Mouse (Mus musculus) kidney, embryonic 16.5 days (tissue): Measurements from ENCODE around the gene Tyms. TPM values are rescaled to one million over a fixed set of nuclear protein-coding genes. Genes with fewer than 3 reads are reported as not detected.

Experiments
- ATAC-seq: fragments of 200-750 bp; cut with Nextera tagmentation; 2 replicates; pipeline ENCODE4 v1.8.0; 2017; ENCODE audit warnings: moderate TSS enrichment; ENCODE audit not compliant: low FRiP score, low TSS enrichment
- H3K27ac ChIP-seq: fragments of 300-500 bp; sonication (generic); 2 replicates; pipeline ENCODE4 v1.5.1; 2014; ENCODE audit warnings: low read length
- H3K27me3 ChIP-seq: fragments of 300-500 bp; sonication (generic); 2 replicates; pipeline ENCODE4 v1.6.1; 2014; ENCODE audit warnings: low read length, control low read depth, mixed read lengths; ENCODE audit not compliant: insufficient read depth
- H3K36me3 ChIP-seq: fragments of 300-500 bp; sonication (generic); 2 replicates; pipeline ENCODE4 v1.6.1; 2014; ENCODE audit warnings: low read length, control low read depth, mixed read lengths; ENCODE audit not compliant: insufficient read depth
- H3K4me1 ChIP-seq: fragments of 300-500 bp; sonication (generic); 2 replicates; pipeline ENCODE4 v1.6.1; 2014; ENCODE audit warnings: low read length, control low read depth, mixed read lengths; ENCODE audit not compliant: insufficient read depth
- H3K4me2 ChIP-seq: fragments of 300-500 bp; sonication (generic); replicated peaks from 2 replicates; pipeline ENCODE4 v1.6.1; 2014; ENCODE audit warnings: low read depth, low read length
- H3K4me3 ChIP-seq: fragments of 300-500 bp; sonication (generic); 2 replicates; pipeline ENCODE4 v1.5.1; 2014; ENCODE audit warnings: mild to moderate bottlenecking, low read length
- H3K9ac ChIP-seq: fragments of 300-500 bp; sonication (generic); replicated peaks from 2 replicates; pipeline ENCODE4 v1.6.1; 2014; ENCODE audit warnings: low read length
- H3K9me3 ChIP-seq: fragments of 300-500 bp; sonication (generic); 2 replicates; pipeline ENCODE4 v1.6.1; 2016; ENCODE audit warnings: low read length, control low read depth
- WGBS: fragments of 180-500 bp; shearing (Covaris S2); extraction: QIAGEN DNeasy Blood & Tissue Kit; methylation state at CpG from one replicate; pipeline ENCODE4 v1.1.7; 2014; 5-methylcytosine and 5-hydroxymethylcytosine counted together
- polyA plus RNA-seq: library from polyadenylated mRNA; unstranded; fragments of >200 nt; fragmentation: Nextera tagmentation; extraction: Ambion mirVana; gene quantifications from 2 replicates; pipeline ENCODE4 v1.2.1, GENCODE M21; 2015

Gene Tyms
- polyA plus RNA-seq = 282 and 287 TPM in 2 replicates

DNA sequence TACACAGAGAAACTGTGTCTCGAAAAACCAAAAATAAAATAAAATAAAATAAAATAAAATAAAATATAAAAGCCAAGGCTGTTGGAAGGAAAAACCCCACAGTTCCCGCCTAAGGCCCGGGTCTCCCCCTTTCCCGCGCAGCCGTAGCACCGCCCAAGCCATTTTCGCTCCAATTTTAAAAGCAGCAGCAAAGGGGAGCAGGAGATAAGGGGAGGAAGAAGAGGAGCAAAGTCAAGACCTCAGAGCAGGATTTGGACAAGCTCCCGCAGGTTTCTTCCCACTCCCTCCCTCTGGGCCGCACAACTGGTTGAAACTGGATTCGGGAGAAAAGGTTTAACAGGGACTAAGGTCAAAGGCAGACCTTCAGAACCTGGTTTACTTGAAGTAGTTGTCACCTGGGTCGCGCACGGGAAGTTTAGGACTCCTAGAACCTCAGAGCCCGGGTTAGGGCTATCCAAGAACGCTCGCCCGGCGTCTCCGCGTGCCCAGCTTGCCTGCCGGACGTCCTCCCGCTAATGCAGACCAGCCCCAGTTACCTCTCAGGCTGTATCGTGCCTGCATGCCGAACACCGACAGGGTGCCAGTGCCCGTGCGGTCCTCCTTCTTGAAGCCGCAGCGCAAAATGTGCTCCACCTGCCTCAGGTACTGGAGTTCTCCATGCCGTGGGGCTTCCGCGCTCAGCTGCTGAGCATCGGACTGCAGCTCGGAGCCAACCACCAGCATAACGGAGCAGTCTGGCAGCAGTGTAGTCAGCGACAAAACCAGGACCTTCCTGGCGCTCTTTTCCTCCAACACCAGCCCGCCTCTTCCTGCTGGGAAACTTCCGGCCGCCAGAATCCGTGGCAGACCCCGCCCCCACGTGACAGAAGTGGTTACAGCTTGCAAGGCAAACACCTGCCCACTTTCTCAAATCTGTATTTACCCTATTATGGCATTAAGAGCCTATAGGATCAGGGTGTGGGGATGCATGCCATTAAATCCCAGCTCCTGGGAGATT lies at the start of gene Tyms:
Gene Tyms, minus strand, starts transcription at position 793 of the 997 bp plus-strand sequence.
- Histone ChIP-seq H3K36me3 (peaks cover 19% of the 10 kb centered on the region), H3K4me2 (peak within 1 kb of the TSS; percentile 83), H3K9ac (peak within 1 kb of the TSS; percentile 82), H3K4me3 (peak within 1 kb of the TSS; percentile 78), H3K9me3 (no peaks in the 10 kb centered on the region), H3K27ac (peak within 1 kb of the TSS; percentile 92), H3K27me3 (no peaks in the 10 kb centered on the region), H3K4me1 (peaks cover 16% of the 10 kb centered on the region)
- under 1% methylated on average over 45 of the region's 45 CpGs for WGBS
- peak; percentile 94 for ATAC-seq

DNA sequence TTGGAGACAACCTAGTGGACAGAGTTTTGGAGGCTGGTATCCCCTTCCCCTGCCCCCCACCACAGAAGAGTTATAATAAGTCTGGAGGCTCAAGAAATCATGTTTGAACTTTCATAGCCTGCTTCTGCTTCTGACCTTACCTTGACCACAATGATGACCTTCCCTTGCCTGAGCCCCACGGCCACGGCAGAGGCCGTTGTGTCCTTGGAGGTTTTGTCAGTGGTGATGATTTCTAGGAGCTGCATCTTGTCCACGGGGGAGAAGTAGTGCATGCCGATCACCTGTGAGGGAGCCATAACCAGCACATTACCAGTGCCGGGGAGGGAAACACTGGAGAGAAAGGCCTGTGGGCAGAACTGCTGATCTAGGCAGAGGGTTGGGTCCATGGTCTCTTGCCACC lies 49.1 kb upstream of the Tyms start:
- Histone ChIP-seq H3K4me2 (no peak overlapping the region), H3K27me3 (no peaks in the 10 kb centered on the region), H3K27ac (no peak overlapping the region), H3K4me3 (no peak overlapping the region), H3K9me3 (no peaks in the 10 kb centered on the region), H3K4me1 (no peaks in the 10 kb centered on the region; the same call in 1 of the 2 replicates), H3K36me3 (peaks cover 74% of the 10 kb centered on the region), H3K9ac (no peak overlapping the region)
- ATAC-seq = no peak
- 93% methylated on average over 6 of the region's 6 CpGs for WGBS

DNA sequence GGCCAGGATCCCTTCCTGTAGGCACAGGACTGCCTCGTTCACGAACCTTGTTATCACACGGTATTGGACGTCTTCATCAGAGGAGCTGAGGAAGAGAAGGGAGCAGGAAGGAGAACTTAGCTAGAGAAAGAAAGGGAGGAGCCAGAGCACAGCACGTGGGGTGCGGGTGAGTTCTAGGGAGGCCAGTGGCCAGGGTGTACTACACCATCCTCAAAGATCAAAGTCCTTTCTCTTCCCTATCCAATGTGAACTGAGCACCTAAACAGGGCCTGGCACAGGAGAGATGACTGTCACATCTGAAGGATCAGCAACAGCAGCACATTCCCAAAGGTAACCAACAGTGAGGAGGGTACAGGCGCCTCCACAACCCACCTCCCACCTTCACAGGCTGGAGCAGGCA lies 46.7 kb upstream of the Tyms start:
- peaks cover 60% of the 10 kb centered on the region for H3K36me3 ChIP-seq
- no peak overlapping the region for H3K27ac ChIP-seq
- no peaks in the 10 kb centered on the region for H3K9me3 ChIP-seq
- WGBS = 83% methylated on average over 7 of the region's 7 CpGs
- H3K9ac ChIP-seq = no peak overlapping the region
- no peaks in the 10 kb centered on the region for H3K27me3 ChIP-seq
- H3K4me3 ChIP-seq = no peak overlapping the region
- no peaks in the 10 kb centered on the region; the same call in 1 of the 2 replicates for H3K4me1 ChIP-seq
- no peak for ATAC-seq
- no peak overlapping the region for H3K4me2 ChIP-seq

DNA sequence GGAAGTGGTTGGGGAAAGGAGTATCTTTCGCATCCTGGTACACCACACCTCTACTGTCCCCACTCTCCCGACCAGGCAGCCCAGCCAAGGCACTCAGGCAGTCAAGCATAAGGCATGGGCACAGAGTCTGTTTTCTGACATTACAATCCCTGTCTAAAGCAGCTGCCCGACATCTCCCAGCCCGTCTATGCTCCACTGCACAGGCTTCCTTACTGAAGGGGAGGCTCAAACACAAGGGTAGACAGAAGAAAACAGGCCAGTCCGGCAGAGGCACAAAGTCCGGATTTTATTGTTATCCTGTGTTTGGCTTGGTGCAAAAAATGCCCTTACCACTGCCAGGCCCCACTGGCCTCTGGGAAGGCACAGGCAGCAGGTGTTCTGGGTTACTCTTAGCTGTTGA lies 45.7 kb upstream of the Tyms start:
- 49% methylated on average over 6 of the region's 6 CpGs for WGBS
- Histone ChIP-seq H3K4me3 (no peak overlapping the region), H3K9ac (no peak overlapping the region), H3K9me3 (no peaks in the 10 kb centered on the region), H3K27me3 (peaks cover 5% of the 10 kb centered on the region), H3K27ac (peak overlapping the region; percentile 18; the same call in 1 of the 2 replicates), H3K36me3 (peaks cover 54% of the 10 kb centered on the region), H3K4me1 (peaks cover under 1% of the 10 kb centered on the region), H3K4me2 (no peak overlapping the region)
- ATAC-seq = peak; percentile 70

DNA sequence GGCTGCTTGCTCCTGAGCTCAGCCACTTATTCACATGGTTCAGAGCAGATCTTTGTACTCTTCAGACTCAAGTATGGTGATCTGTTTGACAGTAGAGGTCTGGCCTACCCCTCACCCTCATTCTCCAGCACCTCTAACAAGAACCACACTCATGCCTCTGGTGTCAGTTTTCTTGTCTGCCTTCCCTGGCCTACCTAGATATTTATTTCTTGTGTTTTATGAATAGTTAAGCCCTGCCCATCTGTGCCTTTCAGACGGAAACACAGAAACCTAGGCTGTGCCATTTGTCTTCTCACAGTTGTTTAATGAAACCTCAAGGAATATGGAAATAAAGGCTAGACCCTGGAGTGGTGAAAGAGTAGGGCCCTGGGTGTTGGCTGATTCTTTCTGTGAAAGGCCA lies 44.6 kb upstream of the Tyms start:
- Histone ChIP-seq H3K9me3 (no peaks in the 10 kb centered on the region), H3K9ac (no peak overlapping the region), H3K36me3 (peaks cover 44% of the 10 kb centered on the region), H3K4me2 (no peak overlapping the region), H3K4me3 (no peak overlapping the region), H3K27me3 (peaks cover 5% of the 10 kb centered on the region), H3K27ac (no peak overlapping the region), H3K4me1 (peaks cover 7% of the 10 kb centered on the region)
- ATAC-seq = no peak
- 72% methylated on average over 1 of the region's 1 CpGs for WGBS

DNA sequence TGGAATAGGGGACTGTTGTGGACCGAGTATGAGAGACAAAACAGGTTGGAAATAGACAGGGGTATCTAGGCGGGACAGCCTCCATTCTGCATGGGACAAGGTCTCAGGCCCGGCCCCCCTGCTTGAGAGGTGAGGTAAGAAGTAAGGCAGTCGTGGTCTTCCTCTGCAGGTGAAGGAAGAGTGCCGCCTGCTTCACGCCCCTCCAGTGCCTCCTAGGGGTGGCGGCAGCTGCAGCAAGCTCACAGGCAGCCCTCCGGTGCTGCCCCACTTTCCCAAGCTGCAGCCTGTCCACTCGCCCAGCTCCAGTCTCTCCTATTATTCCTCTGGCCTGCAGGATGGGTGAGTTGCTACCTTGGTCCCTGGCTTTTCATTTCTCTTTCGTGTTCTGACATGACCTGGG lies 42.3 kb upstream of the Tyms start:
- Histone ChIP-seq H3K4me3 (no peak overlapping the region), H3K36me3 (peaks cover 21% of the 10 kb centered on the region; the same call in 1 of the 2 replicates), H3K4me2 (no peak overlapping the region), H3K27ac (no peak overlapping the region), H3K4me1 (peaks cover 18% of the 10 kb centered on the region), H3K27me3 (peaks cover 15% of the 10 kb centered on the region), H3K9ac (no peak overlapping the region), H3K9me3 (no peaks in the 10 kb centered on the region)
- no peak for ATAC-seq
- WGBS = 33% methylated on average over 10 of the region's 10 CpGs

DNA sequence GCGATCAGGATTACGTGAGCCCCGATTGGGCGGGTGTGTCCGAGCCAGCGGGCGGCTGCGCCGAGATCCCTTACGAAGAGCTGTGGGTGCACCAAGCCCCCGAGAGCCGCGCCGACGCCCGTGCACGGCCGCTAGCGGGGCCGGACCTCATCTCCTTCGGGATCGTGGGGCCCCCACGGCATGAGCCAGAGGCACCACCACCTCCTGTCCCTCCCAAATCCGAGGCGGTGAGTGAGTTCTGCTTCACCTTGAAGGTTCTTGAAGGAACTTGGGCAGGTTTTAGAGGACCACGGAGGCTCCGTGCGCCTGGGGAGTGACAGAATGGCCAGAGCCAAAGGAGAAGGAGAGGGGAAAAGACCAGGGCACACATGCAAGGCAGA lies 41.3 kb upstream of the Tyms start:
- Histone ChIP-seq H3K36me3 (peaks cover 15% of the 10 kb centered on the region; the same call in 1 of the 2 replicates), H3K27ac (no peak overlapping the region), H3K27me3 (peaks cover 15% of the 10 kb centered on the region), H3K9ac (peak overlapping the region; percentile 73), H3K9me3 (no peaks in the 10 kb centered on the region), H3K4me1 (peaks cover 28% of the 10 kb centered on the region), H3K4me3 (peak overlapping the region; percentile 60), H3K4me2 (peak overlapping the region; percentile 94)
- no peak; the same call in 1 of the 2 replicates for ATAC-seq
- WGBS = 1% methylated on average over 28 of the region's 28 CpGs

DNA sequence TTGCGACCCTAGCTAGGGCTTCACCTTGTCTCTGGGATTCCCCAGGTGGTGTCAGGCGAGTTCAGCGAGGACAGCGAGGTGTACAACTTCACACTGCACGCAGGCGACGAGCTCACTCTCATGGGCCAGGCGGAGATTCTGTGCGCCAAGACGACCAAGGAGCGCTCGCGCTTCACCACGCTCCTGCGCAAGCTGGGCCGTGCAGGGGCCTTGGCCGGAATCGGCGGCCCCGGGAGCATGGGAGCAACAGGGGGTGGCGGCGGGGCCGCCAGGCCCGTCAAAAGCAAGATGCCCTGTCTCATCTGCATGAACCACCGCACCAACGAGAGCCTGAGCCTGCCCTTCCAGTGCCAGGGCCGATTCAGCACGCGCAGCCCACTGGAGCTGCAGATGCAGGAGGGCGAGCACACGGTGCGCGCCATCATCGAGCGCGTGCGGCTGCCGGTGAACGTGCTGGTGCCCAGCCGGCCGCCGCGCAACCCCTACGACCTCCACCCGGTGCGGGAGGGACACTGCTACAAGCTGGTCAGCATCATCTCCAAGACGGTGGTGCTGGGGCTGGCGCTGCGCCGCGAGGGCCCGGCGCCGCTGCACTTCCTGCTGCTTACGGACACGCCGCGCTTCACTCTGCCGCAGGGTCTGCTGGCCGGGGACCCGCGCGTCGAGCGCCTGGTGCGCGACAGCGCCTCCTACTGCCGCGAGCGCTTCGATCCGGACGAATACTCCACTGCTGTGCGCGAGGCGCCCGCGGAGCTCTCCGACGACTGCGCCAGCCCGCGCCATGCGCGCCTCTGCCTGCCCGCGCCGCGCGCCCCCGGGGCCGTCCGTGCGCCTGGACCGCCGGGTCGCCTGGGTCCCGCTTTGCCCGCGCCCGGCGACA lies 40.7 kb upstream of the Tyms start:
- Histone ChIP-seq H3K27me3 (peaks cover 15% of the 10 kb centered on the region), H3K9ac (peak overlapping the region; percentile 73), H3K4me3 (peak overlapping the region; percentile 60), H3K4me1 (peaks cover 28% of the 10 kb centered on the region), H3K36me3 (peaks cover 15% of the 10 kb centered on the region; the same call in 1 of the 2 replicates), H3K9me3 (no peaks in the 10 kb centered on the region), H3K27ac (no peak overlapping the region), H3K4me2 (peak overlapping the region; percentile 94)
- WGBS = under 1% methylated on average over 103 of the region's 103 CpGs
- ATAC-seq = peak; percentile 76

DNA sequence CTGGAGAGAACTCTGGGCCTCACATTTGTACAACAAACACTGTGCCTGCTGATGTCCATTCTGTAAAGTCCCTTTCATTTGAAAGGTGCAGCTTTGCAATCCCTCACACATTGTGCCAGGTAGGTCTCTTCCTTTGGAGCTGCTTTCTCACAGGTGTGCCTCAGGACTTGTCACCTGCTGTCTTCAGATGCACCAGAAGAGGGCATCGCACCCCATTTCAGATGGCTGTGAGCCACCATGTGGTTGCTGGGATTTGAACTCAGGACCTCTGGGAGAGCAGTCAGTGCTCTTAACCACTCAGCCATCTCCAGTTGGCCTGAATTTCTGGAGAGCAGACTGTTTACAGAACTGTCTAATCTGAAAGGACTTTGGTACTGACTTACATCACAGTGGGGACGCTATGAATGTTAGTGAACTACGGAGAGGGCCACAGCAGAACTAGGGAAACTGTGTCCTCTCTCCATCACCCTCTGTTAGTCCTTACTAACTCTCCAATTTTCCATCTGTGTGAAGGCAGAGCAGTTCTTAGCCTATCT lies 39.2 kb upstream of the Tyms start:
- no peak overlapping the region for H3K9ac ChIP-seq
- no peak overlapping the region for H3K4me3 ChIP-seq
- ATAC-seq = no peak
- peaks cover 15% of the 10 kb centered on the region for H3K27me3 ChIP-seq
- H3K27ac ChIP-seq = no peak overlapping the region
- 85% methylated on average over 3 of the region's 3 CpGs for WGBS
- H3K4me2 ChIP-seq = no peak overlapping the region
- peaks cover 30% of the 10 kb centered on the region for H3K4me1 ChIP-seq
- no peaks in the 10 kb centered on the region for H3K9me3 ChIP-seq
- 0 out of 2 replicates have a peak, but pooled peaks cover 5% of the 10 kb centered on the region for H3K36me3 ChIP-seq
